Mouse (Mus musculus): ENCODE measurements at regions not wholly inside any gene's neighbourhood (a gene's known extent, or its start where the extent isn't known, plus 50 kb on each side); places are given as distances from the start of the nearest gene placed in this dataset.

DNA sequence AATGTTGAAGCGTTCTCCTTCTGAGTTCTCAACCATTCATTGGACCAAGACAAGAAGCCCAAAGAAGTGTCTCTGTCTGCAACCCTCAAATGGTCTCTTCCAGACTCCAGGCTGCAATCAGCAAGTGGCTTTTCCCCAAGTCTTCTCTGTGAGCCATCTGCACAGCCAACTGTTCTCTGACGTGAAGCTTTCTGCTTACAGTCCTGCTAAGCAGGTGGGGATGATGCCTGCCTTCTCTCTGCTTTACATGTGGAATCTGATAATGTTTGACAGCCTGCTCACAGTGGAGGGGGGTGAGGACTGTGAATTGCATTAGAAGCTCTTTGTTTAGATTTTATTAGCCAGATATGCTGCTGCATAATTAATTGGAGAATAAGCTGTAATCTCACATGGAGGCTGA, 636.7 kb downstream of the Tmem114 start:
- TF ChIP-seq CTCF (IDR thresholded peaks at IDR 0.05; ENCODE audit: borderline replicate concordance, insufficient read depth, low read depth, low read length) (no peak), POLR2A (IDR thresholded peaks at IDR 0.05; ENCODE audit: borderline replicate concordance, insufficient read depth, low read length) (no peak)
